ENCODE assay signal across 8 mouse cellular contexts in the genomic region with DNA sequence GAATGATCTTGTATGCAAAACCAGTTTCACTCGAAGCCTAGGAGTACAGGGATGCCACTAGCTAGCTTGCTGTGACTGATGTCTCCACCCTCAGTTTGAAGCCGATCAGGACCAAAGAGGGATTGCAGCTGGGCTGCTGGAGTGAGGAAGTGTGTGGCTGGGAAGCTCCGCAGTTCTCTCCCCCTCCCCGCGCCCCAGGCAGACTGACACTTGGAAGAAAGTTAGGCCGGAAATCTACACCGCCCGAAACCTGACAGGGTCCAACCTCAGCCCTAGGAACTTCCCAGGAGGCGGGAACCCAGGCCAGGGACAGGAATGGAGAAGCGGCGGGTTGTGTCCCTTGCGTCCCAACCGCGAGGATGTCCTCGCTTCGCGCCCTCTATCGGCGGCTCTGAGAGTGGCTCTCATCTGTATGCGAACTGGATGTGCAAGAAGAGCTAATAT. TPM values are rescaled to one million over a fixed set of nuclear protein-coding genes. Genes with fewer than 3 reads are reported as not detected.
DNase-seq lines count a peak whose midpoint lies in the region; ATAC-seq and TF ChIP-seq lines count a peak whose summit lies in the region.

No protein-coding gene starts in this region.

- H3K9me3 ChIP-seq in embryonic facial prominence, embryonic 14.5 days (ENCODE audit: control insufficient read depth, low read length) = no peaks in the 10 kb centered on the region
- H3K9me3 ChIP-seq in heart, embryonic 10.5 days = no peaks in the 10 kb centered on the region
- H3K9me3 ChIP-seq in limb, embryonic 13.5 days = no peaks in the 10 kb centered on the region
- no peaks in the 10 kb centered on the region for H3K9me3 ChIP-seq in midbrain, embryonic 14.5 days (ENCODE audit: control insufficient read depth, low read length)

- peak overlapping the region; percentile 39 for H3K4me3 ChIP-seq in embryonic facial prominence, embryonic 14.5 days (ENCODE audit: low read depth, low read length)
- H3K4me3 ChIP-seq in heart, embryonic 10.5 days = peak overlapping the region; percentile 52
- peak overlapping the region; percentile 43 for H3K4me3 ChIP-seq in limb, embryonic 13.5 days
- H3K4me3 ChIP-seq in midbrain, embryonic 14.5 days (replicated peaks; ENCODE audit: low read depth, low read length) = peak overlapping the region; percentile 25
- peak overlapping the region; percentile 38 for H3K4me3 ChIP-seq in small intestine, adult 2 months (ENCODE audit: low read depth, low read length)

- peak overlapping the region; percentile 70 for H3K4me2 ChIP-seq in embryonic facial prominence, embryonic 14.5 days (ENCODE audit: low read depth, low read length)
- peak overlapping the region; percentile 69 for H3K4me2 ChIP-seq in limb, embryonic 13.5 days (replicated peaks)
- H3K4me2 ChIP-seq in midbrain, embryonic 14.5 days (ENCODE audit: low read length) = peak overlapping the region; percentile 54

- WGBS in embryonic facial prominence, embryonic 14.5 days = 2% methylated on average over 20 of the region's 20 CpGs
- 4% methylated on average over 20 of the region's 20 CpGs for WGBS in heart, embryonic 10.5 days
- WGBS in limb, embryonic 13.5 days = 2% methylated on average over 20 of the region's 20 CpGs
- WGBS in midbrain, embryonic 14.5 days = 1% methylated on average over 20 of the region's 20 CpGs
- whole genome bisulfite sequencing in small intestine, adult 2 months = 5% methylated on average over 20 of the region's 20 CpGs

- peak overlapping the region; percentile 57 for H3K9ac ChIP-seq in embryonic facial prominence, embryonic 14.5 days (ENCODE audit: low read depth, low read length)
- peak overlapping the region; percentile 63; the same call in 1 of the 2 replicates for H3K9ac ChIP-seq in limb, embryonic 13.5 days
- H3K9ac ChIP-seq in midbrain, embryonic 14.5 days (replicated peaks; ENCODE audit: low read length) = 0 out of 2 replicates have a peak overlapping the region, but pooled peaks have one; percentile 2

- peak; percentile 81 for ATAC-seq in embryonic facial prominence, embryonic 14.5 days (ENCODE audit: low read depth)
- ATAC-seq in limb, embryonic 13.5 days (ENCODE audit: low FRiP score, low read depth) = peak; percentile 67; the same call in 1 of the 2 replicates
- peak; percentile 55; the same call in 1 of the 2 replicates for ATAC-seq in midbrain, embryonic 14.5 days (ENCODE audit: low FRiP score, low TSS enrichment)
- no peak for ATAC-seq in inflammation-experienced regulatory T-cells, adult 6 months

- peak; percentile 66 for TF ChIP-seq CTCF in small intestine, adult 2 months (IDR thresholded peaks at IDR 0.05; ENCODE audit: extremely low read depth, insufficient read length, insufficient replicate concordance, low read depth, low read length)

- H3K4me1 ChIP-seq in embryonic facial prominence, embryonic 14.5 days (ENCODE audit: control insufficient read depth, insufficient read depth, low read length) = no peaks in the 10 kb centered on the region; the same call in 1 of the 2 replicates
- peaks cover 12% of the 10 kb centered on the region; the same call in 1 of the 2 replicates for H3K4me1 ChIP-seq in heart, embryonic 10.5 days
- peaks cover 13% of the 10 kb centered on the region; the same call in 1 of the 2 replicates for H3K4me1 ChIP-seq in limb, embryonic 13.5 days
- H3K4me1 ChIP-seq in midbrain, embryonic 14.5 days (ENCODE audit: control insufficient read depth, insufficient read depth, low read length) = peaks cover 3% of the 10 kb centered on the region
- H3K4me1 ChIP-seq in small intestine, adult 2 months (ENCODE audit: control insufficient read depth, insufficient read depth, insufficient read length, low read length) = no peaks in the 10 kb centered on the region; the same call in 1 of the 2 replicates

- no peaks in the 10 kb centered on the region for H3K27me3 ChIP-seq in embryonic facial prominence, embryonic 14.5 days (replicated peaks; ENCODE audit: control insufficient read depth, insufficient read depth, low read length)
- no peaks in the 10 kb centered on the region for H3K27me3 ChIP-seq in heart, embryonic 10.5 days (ENCODE audit: insufficient read depth, poor library complexity, severe bottlenecking)
- H3K27me3 ChIP-seq in limb, embryonic 13.5 days = peaks cover 10% of the 10 kb centered on the region
- H3K27me3 ChIP-seq in midbrain, embryonic 14.5 days (ENCODE audit: control insufficient read depth, insufficient read depth, low read length) = no peaks in the 10 kb centered on the region
- H3K27me3 ChIP-seq in small intestine, adult 2 months (ENCODE audit: control insufficient read depth, insufficient read depth, low read length) = no peaks in the 10 kb centered on the region

- no peaks in the 10 kb centered on the region for H3K36me3 ChIP-seq in embryonic facial prominence, embryonic 14.5 days (ENCODE audit: control insufficient read depth, insufficient read depth, low read length)
- no peaks in the 10 kb centered on the region for H3K36me3 ChIP-seq in heart, embryonic 10.5 days
- no peaks in the 10 kb centered on the region for H3K36me3 ChIP-seq in limb, embryonic 13.5 days
- H3K36me3 ChIP-seq in midbrain, embryonic 14.5 days (ENCODE audit: control insufficient read depth, insufficient read depth, low read length) = no peaks in the 10 kb centered on the region
- H3K36me3 ChIP-seq in small intestine, adult 2 months (ENCODE audit: control insufficient read depth, insufficient read depth, low read length) = no peaks in the 10 kb centered on the region

- H3K27ac ChIP-seq in embryonic facial prominence, embryonic 14.5 days (replicated peaks; ENCODE audit: low read depth, low read length) = no peak overlapping the region
- H3K27ac ChIP-seq in heart, embryonic 10.5 days = peak overlapping the region; percentile 62
- H3K27ac ChIP-seq in limb, embryonic 13.5 days = no peak overlapping the region
- no peak overlapping the region for H3K27ac ChIP-seq in midbrain, embryonic 14.5 days (replicated peaks; ENCODE audit: low read depth, low read length)
- no peak overlapping the region for H3K27ac ChIP-seq in small intestine, adult 2 months (ENCODE audit: insufficient read depth, low read depth, low read length)

- DNase-seq in adrenal gland, postnatal 4 days (ENCODE audit: low spot score in 2 of 2) = peak; percentile 35 to 50
- DNase-seq in embryonic facial prominence, embryonic 14.5 days (ENCODE audit: low spot score) = peak; percentile 81
- DNase-seq in heart, embryonic 10.5 days (ENCODE audit: low spot score) = peak; percentile 90
- DNase-seq in kidney, adult 9 months = peak; percentile 74
- peak; percentile 89 for DNase-seq in midbrain, embryonic 14.5 days

- TF ChIP-seq POLR2A in small intestine, adult 2 months (IDR thresholded peaks at IDR 0.05; ENCODE audit: low read depth, low read length) = no peak

RNA-seq across cellular contexts. Expression of a gene that starts 1.1 kb away (rescaled TPM):
- under 1 TPM in 1 of 2 experiments, not detected in 1; 0.14 TPM for total RNA-seq in adrenal gland, postnatal 4 days (2021)
- polyA plus RNA-seq in embryonic facial prominence, embryonic 14.5 days (2014; fragmentation: Nextera tagmentation; extraction: Ambion mirVana) = 0.21 TPM in 1 of 2 replicates, not detected in the other
- not detected in 2 replicates for polyA plus RNA-seq in heart, embryonic 10.5 days (2016; fragmentation: Nextera tagmentation; extraction: Ambion mirVana)
- 0.13 TPM in 1 of 2 replicates, not detected in the other for polyA plus RNA-seq in limb, embryonic 13.5 days (2015; fragmentation: Nextera tagmentation; extraction: Ambion mirVana)
- 0.14 and 0.19 TPM in 2 replicates for polyA plus RNA-seq in midbrain, embryonic 14.5 days (2014; fragmentation: Nextera tagmentation; extraction: Ambion mirVana)
- polyA plus RNA-seq in small intestine, adult 2 months (2012; rRNA removed) = not detected in 2 replicates
- polyA plus RNA-seq in inflammation-experienced regulatory T-cells, adult 6 months (2017; shearing (Covaris generic)) = under 1 TPM in 2 of 3 experiments, not detected in 1; 0.17 to 0.31 TPM

Comparison
In these comparisons a context has a peak if more than half of its experiments do, and no peak if none do; other contexts are left out.
1. H3K9ac ChIP-seq: peak in every context shown above with its lines; median percentile 63 in limb, embryonic 13.5 days; 57 in embryonic facial prominence, embryonic 14.5 days; 2 in midbrain, embryonic 14.5 days.